Mouse (Mus musculus) embryonic fibroblast, embryonic 13.5 days (primary cell): ENCODE data around the gene Slc22a22.

Experiments used
- CTCF ChIP-seq: IDR thresholded peaks from 2 replicates; pipeline ENCODE4 v1.5.1; 2011; ENCODE audit warnings: mild to moderate bottlenecking, control low read depth, low read length, moderate library complexity, borderline replicate concordance; ENCODE audit not compliant: insufficient read depth
- POLR2A ChIP-seq: IDR thresholded peaks from 2 replicates; pipeline ENCODE4 v1.6.1; 2011; ENCODE audit warnings: low read depth, mild to moderate bottlenecking, control low read depth, low read length, moderate library complexity

GRCm38 (mm10) chr15:57503656-57504055 lies 26.2 kb upstream of the Slc22a22 start:
- TF ChIP-seq CTCF (no peak), POLR2A (no peak)
